Mouse (Mus musculus): ENCODE data around the gene Serpina3g. TPM values are rescaled to one million over a fixed set of nuclear protein-coding genes. Genes with fewer than 3 reads are reported as not detected.

Serpina3g gene
- total and polyA plus RNA-seq, 3 experiments = 0.19 to 0.24 TPM; not detected in 1

- H3K9me3 ChIP-seq (replicated peaks; ENCODE audit: insufficient read depth, low read length) = no peaks in the 10 kb centered on the region
- H3K79me2 ChIP-seq (ENCODE audit: control insufficient read depth, insufficient read depth, low read length, poor library complexity) = no peaks in the 10 kb centered on the region
- H3K4me3 ChIP-seq (ENCODE audit: control insufficient read depth in 1 of 2, insufficient read depth in 1 of 2, low read depth in 2 of 2, low read length in 2 of 2) = no peak overlapping the region
- H3K27me3 ChIP-seq (ENCODE audit: control insufficient read depth in 1 of 2, insufficient read depth in 2 of 2, low read length in 2 of 2) = no peaks in the 10 kb centered on the region
- no peaks in the 10 kb centered on the region for H3K36me3 ChIP-seq (ENCODE audit: control insufficient read depth in 1 of 2, insufficient read depth in 2 of 2, low read length in 2 of 2)
- H3K4me1 ChIP-seq (ENCODE audit: control insufficient read depth in 1 of 2, insufficient read depth in 2 of 2, low read length in 2 of 2) = no peaks in the 10 kb centered on the region
- no peak overlapping the region for H3K27ac ChIP-seq (ENCODE audit: control insufficient read depth, low read depth, low read length)
- TF ChIP-seq KAT2A (conservative IDR thresholded peaks at IDR 0.05; ENCODE audit: low read depth, low read length) (no peak), MAZ (IDR thresholded peaks at IDR 0.05; ENCODE audit: low read depth, low read length) (no peak), UBTF (IDR thresholded peaks at IDR 0.05; ENCODE audit: borderline replicate concordance, insufficient read depth, low read depth, low read length) (no peak), MEF2A (IDR thresholded peaks at IDR 0.05; ENCODE audit: extremely low read depth, insufficient replicate concordance, low read depth, low read length, poor library complexity, severe bottlenecking) (no peak), POLR2AphosphoS2 (IDR thresholded peaks at IDR 0.05; ENCODE audit: low read length) (no peak), CTCF (IDR thresholded peaks at IDR 0.05 in 2 of 3, conservative IDR thresholded peaks at IDR 0.05 in 1 of 3; ENCODE audit: control insufficient read depth in 1 of 3, insufficient read depth in 1 of 3, low read depth in 2 of 3, low read length in 3 of 3, poor library complexity in 1 of 3, severe bottlenecking in 1 of 3) (no peak), USF1 (IDR thresholded peaks at IDR 0.05; ENCODE audit: low read depth, low read length) (no peak), ZC3H11A (IDR thresholded peaks at IDR 0.05; ENCODE audit: low read depth, low read length) (no peak), BHLHE40 (IDR thresholded peaks at IDR 0.05; ENCODE audit: borderline replicate concordance, low read depth, low read length) (no peak), RCOR1 (IDR thresholded peaks at IDR 0.05; ENCODE audit: low read depth, low read length) (no peak)
- DNase-seq (ENCODE audit: low read depth, low spot score) = no peak
- H3K9ac ChIP-seq (ENCODE audit: control insufficient read depth, low read depth, low read length, poor library complexity, severe bottlenecking) = no peak overlapping the region
Measured at GRCm38 (mm10) chr12:104288336-104288735, 52.3 kb downstream of the Serpina3g start.

DNA sequence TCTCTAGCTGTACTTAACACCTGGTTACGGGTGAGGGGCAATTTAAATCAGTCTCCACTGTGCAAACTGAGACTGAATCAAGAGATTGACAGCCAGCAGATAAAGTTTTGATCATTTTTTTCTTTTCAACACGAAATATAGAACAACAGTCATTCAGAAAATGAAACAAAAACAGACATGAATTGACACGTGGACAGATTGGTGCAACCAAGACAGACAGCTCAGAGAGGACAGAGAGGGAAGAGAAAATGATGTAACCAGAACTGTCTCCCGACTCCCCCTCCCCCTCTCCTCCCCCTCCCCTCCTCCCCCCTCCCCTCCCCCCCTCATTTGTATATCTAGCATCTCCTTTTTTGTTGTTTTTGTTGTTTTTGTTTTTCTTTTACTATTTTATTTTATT is 53.8 kb downstream of the Serpina3g start:
- Histone ChIP-seq H3K27ac (ENCODE audit: control insufficient read depth, low read depth, low read length) (no peak overlapping the region), H3K36me3 (ENCODE audit: control insufficient read depth in 1 of 2, insufficient read depth in 2 of 2, low read length in 2 of 2) (no peaks in the 10 kb centered on the region), H3K9ac (ENCODE audit: control insufficient read depth, low read depth, low read length, poor library complexity, severe bottlenecking) (no peak overlapping the region), H3K9me3 (replicated peaks; ENCODE audit: insufficient read depth, low read length) (no peaks in the 10 kb centered on the region), H3K79me2 (ENCODE audit: control insufficient read depth, insufficient read depth, low read length, poor library complexity) (no peaks in the 10 kb centered on the region), H3K4me1 (ENCODE audit: control insufficient read depth in 1 of 2, insufficient read depth in 2 of 2, low read length in 2 of 2) (no peaks in the 10 kb centered on the region), H3K27me3 (ENCODE audit: control insufficient read depth in 1 of 2, insufficient read depth in 2 of 2, low read length in 2 of 2) (no peaks in the 10 kb centered on the region), H3K4me3 (ENCODE audit: control insufficient read depth in 1 of 2, insufficient read depth in 1 of 2, low read depth in 2 of 2, low read length in 2 of 2) (no peak overlapping the region)
- TF ChIP-seq MXI1 (IDR thresholded peaks at IDR 0.05; ENCODE audit: low read depth, low read length) (no peak), ZKSCAN1 (IDR thresholded peaks at IDR 0.05; ENCODE audit: low read depth, low read length) (no peak), USF2 (IDR thresholded peaks at IDR 0.05; ENCODE audit: borderline replicate concordance in 1 of 2, insufficient read depth in 1 of 2, low read depth in 1 of 2, low read length in 2 of 2) (no peak), EP300 (IDR thresholded peaks at IDR 0.05; ENCODE audit: low read depth in 1 of 2, low read length in 2 of 2) (no peak), MAFK (IDR thresholded peaks at IDR 0.05; ENCODE audit: borderline replicate concordance, low read depth, low read length) (no peak), POLR2A (IDR thresholded peaks at IDR 0.05; ENCODE audit: control insufficient read depth in 1 of 2, insufficient read depth in 1 of 2, low read depth in 1 of 2, low read length in 2 of 2, poor library complexity in 1 of 2) (no peak), SIN3A (IDR thresholded peaks at IDR 0.05; ENCODE audit: low read length) (no peak)
- DNase-seq (ENCODE audit: low read depth, low spot score) = no peak

Other genes with a start within 250 kb of the Serpina3g start
- gene Serpina11, start 246.3 kb upstream of the Serpina3g start, total RNA-seq (2012; rRNA removed) = 0.65 TPM in 2 replicates
- gene Serpina11, start 246.3 kb upstream of the Serpina3g start, polyA plus RNA-seq (2012; ENCODE audit: insufficient read depth in 1 of 2, insufficient read length in 2 of 2, low read depth in 1 of 2, low replicate concordance in 2 of 2, missing spikeins in 1 of 2) = under 1 TPM in 1 of 2 experiments, not detected in 1; 0.67 TPM
- not detected in 2 replicates for gene Serpina9, start 222.5 kb upstream of the Serpina3g start, total RNA-seq (2012; rRNA removed)
- under 1 TPM in 1 of 2 experiments, not detected in 1; 0.06 TPM for gene Serpina9, start 222.5 kb upstream of the Serpina3g start, polyA plus RNA-seq (2012; ENCODE audit: insufficient read depth in 1 of 2, insufficient read length in 2 of 2, low read depth in 1 of 2, low replicate concordance in 2 of 2, missing spikeins in 1 of 2)
- gene Serpina12, start 191.8 kb upstream of the Serpina3g start, total RNA-seq (2012; rRNA removed) = 0.04 TPM in 1 of 2 replicates, not detected in the other
- not detected for gene Serpina12, start 191.8 kb upstream of the Serpina3g start, polyA plus RNA-seq (2012; ENCODE audit: insufficient read depth in 1 of 2, insufficient read length in 2 of 2, low read depth in 1 of 2, low replicate concordance in 2 of 2, missing spikeins in 1 of 2)
- gene Serpina5, start 135.1 kb upstream of the Serpina3g start, total RNA-seq (2012; rRNA removed) = not detected in 2 replicates
- not detected for gene Serpina5, start 135.1 kb upstream of the Serpina3g start, polyA plus RNA-seq (2012; ENCODE audit: insufficient read depth in 1 of 2, insufficient read length in 2 of 2, low read depth in 1 of 2, low replicate concordance in 2 of 2, missing spikeins in 1 of 2)
- not detected in 2 replicates for gene Serpina3a, start 123.5 kb upstream of the Serpina3g start, total RNA-seq (2012; rRNA removed)
- not detected for gene Serpina3a, start 123.5 kb upstream of the Serpina3g start, polyA plus RNA-seq (2012; ENCODE audit: insufficient read depth in 1 of 2, insufficient read length in 2 of 2, low read depth in 1 of 2, low replicate concordance in 2 of 2, missing spikeins in 1 of 2)
- gene Serpina3b, start 108.2 kb upstream of the Serpina3g start, total RNA-seq (2012; rRNA removed) = not detected in 2 replicates
- gene Serpina3b, start 108.2 kb upstream of the Serpina3g start, polyA plus RNA-seq (2012; ENCODE audit: insufficient read depth in 1 of 2, insufficient read length in 2 of 2, low read depth in 1 of 2, low replicate concordance in 2 of 2, missing spikeins in 1 of 2) = not detected
- not detected in 2 replicates for gene Serpina3c, start 82.4 kb upstream of the Serpina3g start, total RNA-seq (2012; rRNA removed)
- not detected for gene Serpina3c, start 82.4 kb upstream of the Serpina3g start, polyA plus RNA-seq (2012; ENCODE audit: insufficient read depth in 1 of 2, insufficient read length in 2 of 2, low read depth in 1 of 2, low replicate concordance in 2 of 2, missing spikeins in 1 of 2)
- gene Serpina3f, start 21.7 kb upstream of the Serpina3g start, total RNA-seq (2012; rRNA removed) = not detected in 2 replicates
- gene Serpina3f, start 21.7 kb upstream of the Serpina3g start, polyA plus RNA-seq (2012; ENCODE audit: insufficient read depth in 1 of 2, insufficient read length in 2 of 2, low read depth in 1 of 2, low replicate concordance in 2 of 2, missing spikeins in 1 of 2) = not detected
- not detected in 2 replicates for gene Serpina3i, start 26.9 kb downstream of the Serpina3g start, total RNA-seq (2012; rRNA removed)
- gene Serpina3i, start 26.9 kb downstream of the Serpina3g start, polyA plus RNA-seq (2012; ENCODE audit: insufficient read depth in 1 of 2, insufficient read length in 2 of 2, low read depth in 1 of 2, low replicate concordance in 2 of 2, missing spikeins in 1 of 2) = not detected
- not detected in 2 replicates for gene Serpina3j, start 78.3 kb downstream of the Serpina3g start, total RNA-seq (2012; rRNA removed)
- not detected for gene Serpina3j, start 78.3 kb downstream of the Serpina3g start, polyA plus RNA-seq (2012; ENCODE audit: insufficient read depth in 1 of 2, insufficient read length in 2 of 2, low read depth in 1 of 2, low replicate concordance in 2 of 2, missing spikeins in 1 of 2)
- not detected in 2 replicates for gene Serpina3k, start 102.2 kb downstream of the Serpina3g start, total RNA-seq (2012; rRNA removed)
- gene Serpina3k, start 102.2 kb downstream of the Serpina3g start, polyA plus RNA-seq (2012; ENCODE audit: insufficient read depth in 1 of 2, insufficient read length in 2 of 2, low read depth in 1 of 2, low replicate concordance in 2 of 2, missing spikeins in 1 of 2) = not detected
- not detected in 2 replicates for gene Serpina3m, start 102.2 kb downstream of the Serpina3g start, total RNA-seq (2012; rRNA removed)
- gene Serpina3m, start 102.2 kb downstream of the Serpina3g start, polyA plus RNA-seq (2012; ENCODE audit: insufficient read depth in 1 of 2, insufficient read length in 2 of 2, low read depth in 1 of 2, low replicate concordance in 2 of 2, missing spikeins in 1 of 2) = not detected
- not detected in 2 replicates for gene Serpina3n, start 170.5 kb downstream of the Serpina3g start, total RNA-seq (2012; rRNA removed)
- not detected for gene Serpina3n, start 170.5 kb downstream of the Serpina3g start, polyA plus RNA-seq (2012; ENCODE audit: insufficient read depth in 1 of 2, insufficient read length in 2 of 2, low read depth in 1 of 2, low replicate concordance in 2 of 2, missing spikeins in 1 of 2)
- not detected in 2 replicates for gene Gsc, start 237.1 kb downstream of the Serpina3g start, total RNA-seq (2012; rRNA removed)
- gene Gsc, start 237.1 kb downstream of the Serpina3g start, polyA plus RNA-seq (2012; ENCODE audit: insufficient read depth in 1 of 2, insufficient read length in 2 of 2, low read depth in 1 of 2, low replicate concordance in 2 of 2, missing spikeins in 1 of 2) = not detected

All from MEL (cell line).